Mouse (Mus musculus): ENCODE results near the gene Fads6. TPM values are rescaled to one million over a fixed set of nuclear protein-coding genes. Genes with fewer than 3 reads are reported as not detected.

Fads6 gene
- total and polyA plus RNA-seq, 2 experiments from 2014 or later = 0.34 to 2.9 TPM

GRCm38 (mm10) chr11:115337350-115337749, 39.9 kb upstream of the Fads6 start:
- Histone ChIP-seq H3K27me3 (ENCODE audit: control insufficient read depth, insufficient read depth, low read length) (peaks cover 67% of the 10 kb centered on the region), H3K27ac (ENCODE audit: low read depth) (no peak overlapping the region), H3K9ac (replicated peaks; ENCODE audit: low read depth, low read length) (no peak overlapping the region), H3K4me2 (ENCODE audit: low read depth, low read length) (no peak overlapping the region), H3K4me1 (ENCODE audit: control insufficient read depth, insufficient read depth) (no peaks in the 10 kb centered on the region), H3K4me3 (ENCODE audit: low read depth, low read length) (no peak overlapping the region), H3K9me3 (replicated peaks; ENCODE audit: control insufficient read depth, low read length) (no peaks in the 10 kb centered on the region), H3K36me3 (replicated peaks; ENCODE audit: control insufficient read depth, insufficient read depth, low read length) (no peaks in the 10 kb centered on the region)
- TF ChIP-seq EP300 (IDR thresholded peaks at IDR 0.05; ENCODE audit: low read depth) = no peak
- no peak for TF ChIP-seq CTCF (IDR thresholded peaks at IDR 0.05; ENCODE audit: low read depth)
- no peak for DNase-seq (ENCODE audit: low spot score)
- ATAC-seq (ENCODE audit: insufficient read depth, low read depth) = no peak
- 35% methylated on average over 3 of the region's 3 CpGs for WGBS

GRCm38 (mm10) chr11:115336115-115336514, 38.7 kb upstream of the Fads6 start:
- Histone ChIP-seq H3K4me2 (ENCODE audit: low read depth, low read length) (no peak overlapping the region), H3K36me3 (replicated peaks; ENCODE audit: control insufficient read depth, insufficient read depth, low read length) (no peaks in the 10 kb centered on the region), H3K9ac (replicated peaks; ENCODE audit: low read depth, low read length) (no peak overlapping the region), H3K9me3 (replicated peaks; ENCODE audit: control insufficient read depth, low read length) (no peaks in the 10 kb centered on the region), H3K4me3 (ENCODE audit: low read depth, low read length) (no peak overlapping the region), H3K27me3 (ENCODE audit: control insufficient read depth, insufficient read depth, low read length) (peaks cover 79% of the 10 kb centered on the region), H3K27ac (ENCODE audit: low read depth) (no peak overlapping the region), H3K4me1 (ENCODE audit: control insufficient read depth, insufficient read depth) (no peaks in the 10 kb centered on the region)
- WGBS = 9% methylated on average over 6 of the region's 6 CpGs
- ATAC-seq (ENCODE audit: insufficient read depth, low read depth) (no peak), DNase-seq (ENCODE audit: low spot score) (no peak)
- TF ChIP-seq CTCF (IDR thresholded peaks at IDR 0.05; ENCODE audit: low read depth) = no peak
- TF ChIP-seq EP300 (IDR thresholded peaks at IDR 0.05; ENCODE audit: low read depth) = no peak

GRCm38 (mm10) chr11:115335223-115335622, 37.8 kb upstream of the Fads6 start:
- no peaks in the 10 kb centered on the region for H3K4me1 ChIP-seq (ENCODE audit: control insufficient read depth, insufficient read depth)
- peaks cover 82% of the 10 kb centered on the region for H3K27me3 ChIP-seq (ENCODE audit: control insufficient read depth, insufficient read depth, low read length)
- WGBS = 52% methylated on average over 12 of the region's 12 CpGs
- no peak overlapping the region for H3K27ac ChIP-seq (ENCODE audit: low read depth)
- no peaks in the 10 kb centered on the region for H3K9me3 ChIP-seq (replicated peaks; ENCODE audit: control insufficient read depth, low read length)
- no peak for DNase-seq (ENCODE audit: low spot score)
- no peak overlapping the region for H3K9ac ChIP-seq (replicated peaks; ENCODE audit: low read depth, low read length)
- no peak overlapping the region for H3K4me3 ChIP-seq (ENCODE audit: low read depth, low read length)
- H3K4me2 ChIP-seq (ENCODE audit: low read depth, low read length) = no peak overlapping the region
- ATAC-seq (ENCODE audit: insufficient read depth, low read depth) = no peak
- no peaks in the 10 kb centered on the region for H3K36me3 ChIP-seq (replicated peaks; ENCODE audit: control insufficient read depth, insufficient read depth, low read length)
- no peak for TF ChIP-seq EP300 (IDR thresholded peaks at IDR 0.05; ENCODE audit: low read depth)
- no peak for TF ChIP-seq CTCF (IDR thresholded peaks at IDR 0.05; ENCODE audit: low read depth)

GRCm38 (mm10) chr11:115334531-115334930, 37.1 kb upstream of the Fads6 start, which contains the start of gene Otop3:
Gene Otop3, plus strand, starts transcription at chr11:115334731.
- Histone ChIP-seq H3K27ac (ENCODE audit: low read depth) (no peak within 1 kb of the TSS), H3K9ac (replicated peaks; ENCODE audit: low read depth, low read length) (no peak within 1 kb of the TSS), H3K4me1 (ENCODE audit: control insufficient read depth, insufficient read depth) (no peaks in the 10 kb centered on the region), H3K9me3 (replicated peaks; ENCODE audit: control insufficient read depth, low read length) (no peaks in the 10 kb centered on the region), H3K4me3 (ENCODE audit: low read depth, low read length) (no peak within 1 kb of the TSS), H3K27me3 (ENCODE audit: control insufficient read depth, insufficient read depth, low read length) (peaks cover 81% of the 10 kb centered on the region), H3K36me3 (replicated peaks; ENCODE audit: control insufficient read depth, insufficient read depth, low read length) (no peaks in the 10 kb centered on the region), H3K4me2 (ENCODE audit: low read depth, low read length) (no peak within 1 kb of the TSS)
- TF ChIP-seq EP300 (IDR thresholded peaks at IDR 0.05; ENCODE audit: low read depth) (no peak), CTCF (IDR thresholded peaks at IDR 0.05; ENCODE audit: low read depth) (no peak)
- no peak for ATAC-seq (ENCODE audit: insufficient read depth, low read depth)
- WGBS = 4% methylated on average over 29 of the region's 29 CpGs
- no peak for DNase-seq (ENCODE audit: low spot score)

GRCm38 (mm10) chr11:115329339-115329738, 31.9 kb upstream of the Fads6 start:
- Histone ChIP-seq H3K36me3 (replicated peaks; ENCODE audit: control insufficient read depth, insufficient read depth, low read length) (no peaks in the 10 kb centered on the region), H3K4me1 (ENCODE audit: control insufficient read depth, insufficient read depth) (no peaks in the 10 kb centered on the region), H3K4me3 (ENCODE audit: low read depth, low read length) (no peak overlapping the region), H3K4me2 (ENCODE audit: low read depth, low read length) (no peak overlapping the region), H3K9ac (replicated peaks; ENCODE audit: low read depth, low read length) (no peak overlapping the region), H3K27me3 (ENCODE audit: control insufficient read depth, insufficient read depth, low read length) (peaks cover 59% of the 10 kb centered on the region), H3K27ac (ENCODE audit: low read depth) (no peak overlapping the region), H3K9me3 (replicated peaks; ENCODE audit: control insufficient read depth, low read length) (no peaks in the 10 kb centered on the region)
- 66% methylated on average over 15 of the region's 15 CpGs for WGBS
- no peak for DNase-seq (ENCODE audit: low spot score)
- ATAC-seq (ENCODE audit: insufficient read depth, low read depth) = no peak
- no peak for TF ChIP-seq CTCF (IDR thresholded peaks at IDR 0.05; ENCODE audit: low read depth)
- no peak for TF ChIP-seq EP300 (IDR thresholded peaks at IDR 0.05; ENCODE audit: low read depth)

GRCm38 (mm10) chr11:115326730-115327129, 29.3 kb upstream of the Fads6 start:
- no peak for DNase-seq (ENCODE audit: low spot score)
- H3K9me3 ChIP-seq (replicated peaks; ENCODE audit: control insufficient read depth, low read length) = no peaks in the 10 kb centered on the region
- H3K4me3 ChIP-seq (ENCODE audit: low read depth, low read length) = no peak overlapping the region
- 64% methylated on average over 7 of the region's 7 CpGs for WGBS
- no peak overlapping the region for H3K9ac ChIP-seq (replicated peaks; ENCODE audit: low read depth, low read length)
- H3K27ac ChIP-seq (ENCODE audit: low read depth) = no peak overlapping the region
- H3K4me1 ChIP-seq (ENCODE audit: control insufficient read depth, insufficient read depth) = no peaks in the 10 kb centered on the region
- no peak overlapping the region for H3K4me2 ChIP-seq (ENCODE audit: low read depth, low read length)
- H3K27me3 ChIP-seq (ENCODE audit: control insufficient read depth, insufficient read depth, low read length) = peaks cover 60% of the 10 kb centered on the region
- no peaks in the 10 kb centered on the region for H3K36me3 ChIP-seq (replicated peaks; ENCODE audit: control insufficient read depth, insufficient read depth, low read length)
- no peak for ATAC-seq (ENCODE audit: insufficient read depth, low read depth)
- TF ChIP-seq EP300 (IDR thresholded peaks at IDR 0.05; ENCODE audit: low read depth) (no peak), CTCF (IDR thresholded peaks at IDR 0.05; ENCODE audit: low read depth) (no peak)

All from heart, postnatal 0 days (tissue).